Mouse (Mus musculus) kidney, embryonic 14.5 days (tissue): ENCODE measurements around the gene Zcchc8. TPM values are rescaled to one million over a fixed set of nuclear protein-coding genes. Genes with fewer than 3 reads are reported as not detected.

Source experiments
- ATAC-seq: fragments of 200-750 bp; cut with Nextera tagmentation; 2 replicates; pipeline ENCODE4 v1.8.0; 2017; ENCODE audit warnings: moderate number of reproducible peaks, mild to moderate bottlenecking, moderate TSS enrichment, moderate library complexity; ENCODE audit not compliant: low FRiP score, low TSS enrichment
- H3K27ac ChIP-seq: fragments of 300-500 bp; sonication (generic); 2 replicates; pipeline ENCODE4 v1.5.1; 2014; ENCODE audit warnings: low read depth, mild to moderate bottlenecking, low read length, moderate library complexity, mixed read lengths
- H3K27me3 ChIP-seq: fragments of 300-500 bp; sonication (generic); 2 replicates; pipeline ENCODE4 v1.6.1; 2014; ENCODE audit warnings: mild to moderate bottlenecking, low read length; ENCODE audit not compliant: control insufficient read depth, insufficient read depth
- H3K36me3 ChIP-seq: fragments of 300-500 bp; sonication (generic); 2 replicates; pipeline ENCODE4 v1.6.1; 2014; ENCODE audit warnings: low read length, mixed read lengths; ENCODE audit not compliant: control insufficient read depth, insufficient read depth
- H3K4me1 ChIP-seq: fragments of 300-500 bp; sonication (generic); 2 replicates; pipeline ENCODE4 v1.6.1; 2014; ENCODE audit warnings: low read length, mixed read lengths; ENCODE audit not compliant: control insufficient read depth, insufficient read depth
- H3K4me2 ChIP-seq: fragments of 300-500 bp; sonication (generic); replicated peaks from 2 replicates; pipeline ENCODE4 v1.6.1; 2014; ENCODE audit warnings: low read depth, mild to moderate bottlenecking, low read length
- H3K4me3 ChIP-seq: fragments of 300-500 bp; sonication (generic); 2 replicates; pipeline ENCODE4 v1.5.1; 2014; ENCODE audit warnings: mild to moderate bottlenecking, low read length
- H3K9ac ChIP-seq: fragments of 300-500 bp; sonication (generic); 2 replicates; pipeline ENCODE4 v1.6.1; 2014; ENCODE audit warnings: low read depth, mild to moderate bottlenecking, low read length, moderate library complexity
- H3K9me3 ChIP-seq: fragments of 300-500 bp; sonication (generic); 2 replicates; pipeline ENCODE4 v1.6.1; 2016; ENCODE audit warnings: low read length; ENCODE audit not compliant: control insufficient read depth
- WGBS: fragments of 180-500 bp; shearing (Covaris S2); extraction: QIAGEN DNeasy Blood & Tissue Kit; methylation state at CpG from one replicate; pipeline ENCODE4 v1.1.7; 2014; 5-methylcytosine and 5-hydroxymethylcytosine counted together
- polyA plus RNA-seq: library from polyadenylated mRNA; unstranded; fragments of >200 nt; fragmentation: Nextera tagmentation; extraction: Ambion mirVana; gene quantifications from 2 replicates; pipeline ENCODE4 v1.2.1, GENCODE M21; 2014

Gene Zcchc8
- polyA plus RNA-seq, 1 experiment from 2014 or later, result 101 TPM

GRCm38 (mm10) chr5:123696244-123696643, 24.7 kb downstream of the Zcchc8 start:
- Histone ChIP-seq H3K9ac (no peak overlapping the region), H3K4me1 (0 out of 2 replicates have a peak, but pooled peaks cover 3% of the 10 kb centered on the region), H3K9me3 (no peaks in the 10 kb centered on the region), H3K4me2 (no peak overlapping the region), H3K27ac (no peak overlapping the region), H3K27me3 (no peaks in the 10 kb centered on the region), H3K4me3 (no peak overlapping the region), H3K36me3 (peaks cover 28% of the 10 kb centered on the region)
- ATAC-seq, result no peak
- 91% methylated on average over 7 of the region's 7 CpGs for WGBS

- no peak overlapping the region for H3K9ac ChIP-seq
- H3K9me3 ChIP-seq, result no peaks in the 10 kb centered on the region
- no peak overlapping the region for H3K27ac ChIP-seq
- 47% methylated on average over 6 of the region's 6 CpGs for WGBS
- peak; percentile 46; the same call in 1 of the 2 replicates for ATAC-seq
- H3K4me2 ChIP-seq, result no peak overlapping the region
- H3K4me3 ChIP-seq, result no peak overlapping the region
- H3K27me3 ChIP-seq, result no peaks in the 10 kb centered on the region
- H3K4me1 ChIP-seq, result 0 out of 2 replicates have a peak, but pooled peaks cover 3% of the 10 kb centered on the region
- peaks cover 14% of the 10 kb centered on the region for H3K36me3 ChIP-seq
Measured at GRCm38 (mm10) chr5:123694468-123694867, 26.4 kb downstream of the Zcchc8 start.

GRCm38 (mm10) chr5:123684221-123685144, 36.4 kb downstream of the Zcchc8 start, which contains the start of gene Clip1:
Clip1 (minus strand) TSS chr5:123684618.
- Histone ChIP-seq H3K9me3 (no peaks in the 10 kb centered on the region), H3K9ac (peak within 1 kb of the TSS; percentile 96), H3K4me2 (peak within 1 kb of the TSS; percentile 95), H3K27me3 (no peaks in the 10 kb centered on the region), H3K27ac (peak within 1 kb of the TSS; percentile 81), H3K36me3 (no peaks in the 10 kb centered on the region), H3K4me1 (peaks cover 13% of the 10 kb centered on the region), H3K4me3 (peak within 1 kb of the TSS; percentile 72)
- WGBS, result 1% methylated on average over 63 of the region's 64 CpGs
- ATAC-seq, result peak; percentile 54

- ATAC-seq, result peak; percentile 72
- WGBS, result under 1% methylated on average over 78 of the region's 92 CpGs
Measured at GRCm38 (mm10) chr5:123683377-123684220, 37.3 kb downstream of the Zcchc8 start.

GRCm38 (mm10) chr5:123683043-123683376, 37.9 kb downstream of the Zcchc8 start:
- Histone ChIP-seq H3K27ac (no peak overlapping the region), H3K27me3 (no peaks in the 10 kb centered on the region), H3K4me3 (peak overlapping the region; percentile 72), H3K9ac (peak overlapping the region; percentile 96; the same call in 1 of the 2 replicates), H3K4me2 (peak overlapping the region; percentile 95), H3K9me3 (no peaks in the 10 kb centered on the region), H3K36me3 (no peaks in the 10 kb centered on the region), H3K4me1 (peaks cover 13% of the 10 kb centered on the region)
- WGBS, result 3% methylated on average over 6 of the region's 6 CpGs
- ATAC-seq, result no peak

More at GRCm38 (mm10) chr5:123683377-123684220, 37.3 kb downstream of the Zcchc8 start:
- H3K4me1 ChIP-seq, result peaks cover 13% of the 10 kb centered on the region
- H3K4me3 ChIP-seq, result peak overlapping the region; percentile 72
- H3K27me3 ChIP-seq, result no peaks in the 10 kb centered on the region
- H3K27ac ChIP-seq, result peak overlapping the region; percentile 81
- no peaks in the 10 kb centered on the region for H3K9me3 ChIP-seq
- H3K9ac ChIP-seq, result peak overlapping the region; percentile 96
- no peaks in the 10 kb centered on the region for H3K36me3 ChIP-seq
- peak overlapping the region; percentile 95 for H3K4me2 ChIP-seq

GRCm38 (mm10) chr5:123682372-123682771, 38.5 kb downstream of the Zcchc8 start:
- Histone ChIP-seq H3K4me1 (peaks cover 13% of the 10 kb centered on the region), H3K27me3 (no peaks in the 10 kb centered on the region), H3K4me3 (peak overlapping the region; percentile 72; the same call in 1 of the 2 replicates), H3K9me3 (no peaks in the 10 kb centered on the region), H3K4me2 (peak overlapping the region; percentile 95), H3K36me3 (0 out of 2 replicates have a peak, but pooled peaks cover under 1% of the 10 kb centered on the region), H3K27ac (no peak overlapping the region), H3K9ac (no peak overlapping the region)
- no peak for ATAC-seq
- 36% methylated on average over 4 of the region's 4 CpGs for WGBS

GRCm38 (mm10) chr5:123679546-123680263, 41.2 kb downstream of the Zcchc8 start:
- Histone ChIP-seq H3K9ac (no peak overlapping the region), H3K36me3 (0 out of 2 replicates have a peak, but pooled peaks cover 2% of the 10 kb centered on the region), H3K27me3 (no peaks in the 10 kb centered on the region), H3K4me2 (no peak overlapping the region), H3K9me3 (no peaks in the 10 kb centered on the region), H3K4me3 (no peak overlapping the region), H3K4me1 (peaks cover 12% of the 10 kb centered on the region), H3K27ac (no peak overlapping the region; the same call in 1 of the 2 replicates)
- WGBS, result 36% methylated on average over 5 of the region's 5 CpGs
- no peak for ATAC-seq

GRCm38 (mm10) chr5:123679106-123679505, 41.8 kb downstream of the Zcchc8 start:
- Histone ChIP-seq H3K27me3 (no peaks in the 10 kb centered on the region), H3K4me2 (no peak overlapping the region), H3K36me3 (0 out of 2 replicates have a peak, but pooled peaks cover 2% of the 10 kb centered on the region), H3K27ac (no peak overlapping the region), H3K9ac (no peak overlapping the region), H3K4me1 (peaks cover 12% of the 10 kb centered on the region), H3K9me3 (no peaks in the 10 kb centered on the region), H3K4me3 (no peak overlapping the region)
- ATAC-seq, result no peak
- 65% methylated on average over 3 of the region's 3 CpGs for WGBS
